Mouse (Mus musculus) hindbrain, embryonic 11.5 days (tissue): ENCODE results near the gene Spast. TPM values are rescaled to one million over a fixed set of nuclear protein-coding genes. Genes with fewer than 3 reads are reported as not detected.
A peak's percentile ranks its signal among the peaks of the same experiment; 100 is the strongest.
"Not testable (repeated sequence)": the region's sequence is repeated elsewhere in the genome, so short reads cannot be mapped to it uniquely, and the experiment has no call there.

ENCODE experiments used
- ATAC-seq: fragments of 200-750 bp; cut with Nextera tagmentation; 2 replicates; pipeline ENCODE4 v1.8.0; 2017; ENCODE audit warnings: mild to moderate bottlenecking, moderate TSS enrichment, moderate library complexity; ENCODE audit not compliant: low FRiP score
- DNase-seq: peaks from one replicate; pipeline ENCODE4 v3.0.0-alpha.2; 2015; ENCODE audit warnings: low spot score
- H3K27ac ChIP-seq: fragments of 300-500 bp; sonication (generic); 2 replicates; pipeline ENCODE4 v1.5.1; 2014; ENCODE audit warnings: mild to moderate bottlenecking, low read depth, low read length
- H3K27me3 ChIP-seq: fragments of 300-500 bp; sonication (generic); 2 replicates; pipeline ENCODE4 v1.6.1; 2014; ENCODE audit warnings: mild to moderate bottlenecking, low read length, moderate library complexity, mixed read lengths; ENCODE audit not compliant: control insufficient read depth, insufficient read depth
- H3K36me3 ChIP-seq: fragments of 300-500 bp; sonication (generic); 2 replicates; pipeline ENCODE4 v1.6.1; 2014; ENCODE audit warnings: mild to moderate bottlenecking, low read length, moderate library complexity, mixed read lengths; ENCODE audit not compliant: control insufficient read depth, insufficient read depth
- H3K4me1 ChIP-seq: fragments of 300-500 bp; sonication (generic); replicated peaks from 2 replicates; pipeline ENCODE4 v1.6.1; 2014; ENCODE audit warnings: low read length, mixed read lengths; ENCODE audit not compliant: control insufficient read depth, insufficient read depth
- H3K4me2 ChIP-seq: fragments of 300-500 bp; sonication (generic); replicated peaks from 2 replicates; pipeline ENCODE4 v1.6.1; 2014; ENCODE audit warnings: mild to moderate bottlenecking, low read depth, low read length
- H3K4me3 ChIP-seq: fragments of 300-500 bp; sonication (generic); 2 replicates; pipeline ENCODE4 v1.5.1; 2014; ENCODE audit warnings: low read depth, low read length
- H3K9ac ChIP-seq: fragments of 300-500 bp; sonication (generic); 2 replicates; pipeline ENCODE4 v1.6.1; 2014; ENCODE audit warnings: low read depth, low read length
- H3K9me3 ChIP-seq: fragments of 300-500 bp; sonication (generic); 2 replicates; pipeline ENCODE4 v1.6.1; 2016; ENCODE audit warnings: low read length; ENCODE audit not compliant: control insufficient read depth
- WGBS: fragments of 180-500 bp; shearing (Covaris S2); extraction: QIAGEN DNeasy Blood & Tissue Kit; methylation state at CpG from one replicate; pipeline ENCODE4 v1.1.7; 2014; 5-methylcytosine and 5-hydroxymethylcytosine counted together
- polyA plus RNA-seq: library from polyadenylated mRNA; unstranded; fragments of >200 nt; fragmentation: Nextera tagmentation; extraction: Ambion mirVana; gene quantifications from 2 replicates; pipeline ENCODE4 v1.2.1, GENCODE M21; 2014

Gene Spast
- polyA plus RNA-seq, 1 experiment from 2014 or later = 44.5 TPM

- Histone ChIP-seq H3K4me1 (no peaks in the 10 kb centered on the region), H3K9ac (peak overlapping the region; percentile 94), H3K9me3 (no peaks in the 10 kb centered on the region), H3K36me3 (no peaks in the 10 kb centered on the region), H3K4me2 (peak overlapping the region; percentile 76), H3K27ac (no peak overlapping the region; the same call in 1 of the 2 replicates), H3K4me3 (peak overlapping the region; percentile 70), H3K27me3 (no peaks in the 10 kb centered on the region)
- DNase-seq = no peak
- WGBS = 52% methylated on average over 11 of the region's 11 CpGs
- ATAC-seq = no peak
Measured at GRCm38 (mm10) chr17:74296076-74296823, 42.5 kb upstream of the Spast start.

GRCm38 (mm10) chr17:74296991-74297390, 41.8 kb upstream of the Spast start:
- H3K9ac ChIP-seq, H3K4me3 ChIP-seq, H3K36me3 ChIP-seq, ATAC-seq, H3K4me1 ChIP-seq, DNase-seq, H3K27ac ChIP-seq, H3K27me3 ChIP-seq, H3K4me2 ChIP-seq, H3K9me3 ChIP-seq: not testable (repeated sequence)
- WGBS = 94% methylated on average over 5 of the region's 5 CpGs

- Histone ChIP-seq H3K9me3 (no peaks in the 10 kb centered on the region), H3K27ac (no peak overlapping the region), H3K4me2 (no peak overlapping the region), H3K36me3 (no peaks in the 10 kb centered on the region), H3K27me3 (no peaks in the 10 kb centered on the region), H3K4me1 (no peaks in the 10 kb centered on the region), H3K4me3 (no peak overlapping the region), H3K9ac (no peak overlapping the region)
- no peak for DNase-seq
- no peak for ATAC-seq
- 84% methylated on average over 5 of the region's 5 CpGs for WGBS
Measured at GRCm38 (mm10) chr17:74300089-74300488, 38.7 kb upstream of the Spast start.

GRCm38 (mm10) chr17:74304060-74304459, 34.7 kb upstream of the Spast start:
- Histone ChIP-seq H3K9ac (no peak overlapping the region), H3K4me2 (no peak overlapping the region), H3K36me3 (peaks cover 3% of the 10 kb centered on the region; the same call in 1 of the 2 replicates), H3K27me3 (no peaks in the 10 kb centered on the region), H3K9me3 (no peaks in the 10 kb centered on the region), H3K4me1 (no peaks in the 10 kb centered on the region), H3K4me3 (no peak overlapping the region), H3K27ac (no peak overlapping the region)
- WGBS = 95% methylated on average over 4 of the region's 4 CpGs
- ATAC-seq = no peak
- DNase-seq = no peak

- Histone ChIP-seq H3K9me3 (no peaks in the 10 kb centered on the region), H3K4me2 (no peak overlapping the region), H3K4me1 (no peaks in the 10 kb centered on the region), H3K27me3 (no peaks in the 10 kb centered on the region), H3K4me3 (no peak overlapping the region), H3K36me3 (peaks cover 3% of the 10 kb centered on the region; the same call in 1 of the 2 replicates), H3K27ac (no peak overlapping the region), H3K9ac (no peak overlapping the region)
- ATAC-seq (no peak), DNase-seq (no peak)
- 93% methylated on average over 4 of the region's 4 CpGs for WGBS
Measured at GRCm38 (mm10) chr17:74305616-74306015, 33.2 kb upstream of the Spast start.

- WGBS = 85% methylated on average over 1 of the region's 1 CpGs
- Histone ChIP-seq H3K4me2 (no peak overlapping the region), H3K27me3 (no peaks in the 10 kb centered on the region), H3K4me3 (no peak overlapping the region), H3K9ac (no peak overlapping the region), H3K4me1 (no peaks in the 10 kb centered on the region), H3K27ac (no peak overlapping the region), H3K9me3 (no peaks in the 10 kb centered on the region), H3K36me3 (peaks cover 3% of the 10 kb centered on the region; the same call in 1 of the 2 replicates)
- no peak for DNase-seq
- ATAC-seq = no peak
Measured at GRCm38 (mm10) chr17:74306021-74306420, 32.8 kb upstream of the Spast start.

GRCm38 (mm10) chr17:74315445-74316308, 23.1 kb upstream of the Spast start:
- H3K4me3 ChIP-seq = peak overlapping the region; percentile 81
- no peaks in the 10 kb centered on the region; the same call in 1 of the 2 replicates for H3K4me1 ChIP-seq
- H3K36me3 ChIP-seq = no peaks in the 10 kb centered on the region
- DNase-seq = no peak
- peak overlapping the region; percentile 66 for H3K4me2 ChIP-seq
- ATAC-seq = no peak; the same call in none of the 2 replicates
- no peaks in the 10 kb centered on the region for H3K27me3 ChIP-seq
- H3K9ac ChIP-seq = peak overlapping the region; percentile 87
- WGBS = under 1% methylated on average over 44 of the region's 45 CpGs
- peak overlapping the region; percentile 87 for H3K27ac ChIP-seq
- no peaks in the 10 kb centered on the region for H3K9me3 ChIP-seq

GRCm38 (mm10) chr17:74316309-74316863, 22.4 kb upstream of the Spast start:
- H3K9ac ChIP-seq = peak overlapping the region; percentile 87
- ATAC-seq (peak; percentile 95), DNase-seq (peak; percentile 93)
- H3K27me3 ChIP-seq = no peaks in the 10 kb centered on the region
- WGBS = under 1% methylated on average over 48 of the region's 48 CpGs
- H3K4me1 ChIP-seq = no peaks in the 10 kb centered on the region; the same call in 1 of the 2 replicates
- no peaks in the 10 kb centered on the region for H3K9me3 ChIP-seq
- H3K27ac ChIP-seq = peak overlapping the region; percentile 87
- no peaks in the 10 kb centered on the region for H3K36me3 ChIP-seq
- peak overlapping the region; percentile 66 for H3K4me2 ChIP-seq
- H3K4me3 ChIP-seq = peak overlapping the region; percentile 81
